Mouse (Mus musculus): ENCODE data around the gene Klk12.
A peak's percentile ranks its signal among the peaks of the same experiment; 100 is the strongest.

Gene Klk12

DNA sequence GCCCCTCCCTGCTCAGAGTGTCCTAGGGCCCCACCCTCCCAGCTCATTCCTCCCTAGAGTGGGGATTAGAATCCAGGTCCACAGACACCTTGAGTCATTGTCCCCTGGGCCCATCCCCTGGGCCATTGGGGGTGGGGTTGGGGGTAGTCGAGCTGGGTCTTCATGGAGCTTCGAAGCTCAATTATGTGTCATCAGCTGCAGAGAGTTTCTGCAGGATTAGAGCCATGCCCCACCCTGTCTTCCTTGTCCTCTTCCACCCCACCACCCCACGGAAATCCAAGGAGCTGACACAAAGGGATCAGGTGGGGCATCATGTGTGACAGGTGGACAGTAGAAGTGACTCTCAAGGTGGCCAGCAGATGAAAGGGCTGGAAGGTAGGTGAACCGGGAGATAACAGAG, at the start of gene Klk12:
Gene Klk12, plus strand, starts transcription at position 301 of the 400 bp plus-strand sequence.
- DNase-seq (ENCODE audit: low spot score), result no peak

DNA sequence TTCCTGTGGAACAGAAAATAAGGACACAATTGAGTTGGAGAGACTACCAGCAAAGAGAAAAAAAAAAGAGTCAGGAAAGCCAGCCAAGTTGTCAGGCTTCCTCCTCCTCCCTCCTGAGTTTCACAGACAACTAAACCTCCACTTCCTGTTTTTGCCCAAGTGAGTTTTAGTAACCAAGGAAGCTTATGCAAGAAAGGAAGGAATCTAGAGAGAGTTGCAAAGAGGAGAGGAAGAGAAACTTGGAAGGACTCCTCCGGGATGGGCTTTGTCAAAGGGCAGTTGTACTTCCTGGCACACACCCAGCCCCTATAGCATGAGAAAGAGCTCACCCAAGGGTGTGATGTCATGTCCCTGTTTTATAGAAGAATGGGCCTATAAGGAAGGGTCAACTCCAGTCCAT, 20.9 kb upstream of the Klk12 start:
- no peak for DNase-seq (ENCODE audit: low spot score)

GRCm38 (mm10) chr7:43752806-43753205, 15.9 kb upstream of the Klk12 start:
- DNase-seq (ENCODE audit: low spot score), result no peak

DNA sequence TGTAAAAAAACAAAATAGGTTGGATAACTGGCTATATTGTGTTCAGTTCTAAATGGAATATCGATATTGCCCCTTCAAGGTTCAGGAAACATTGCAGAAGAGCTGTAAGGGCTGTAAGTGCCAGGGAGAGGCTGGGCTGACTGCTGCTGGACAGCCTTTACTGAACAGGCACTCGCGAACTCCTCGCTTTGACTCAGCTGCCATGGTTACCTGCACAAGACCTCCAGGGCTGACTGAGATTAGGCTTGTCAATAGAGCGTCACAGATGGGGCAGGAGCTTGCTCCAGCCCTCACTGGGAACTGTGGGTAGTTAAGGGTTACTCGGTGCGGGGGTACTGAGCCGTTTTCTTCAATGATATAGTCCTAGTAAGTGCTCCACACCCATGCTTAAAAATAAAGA, 2.2 kb upstream of the Klk12 start:
- no peak for DNase-seq (ENCODE audit: low spot score)

DNA sequence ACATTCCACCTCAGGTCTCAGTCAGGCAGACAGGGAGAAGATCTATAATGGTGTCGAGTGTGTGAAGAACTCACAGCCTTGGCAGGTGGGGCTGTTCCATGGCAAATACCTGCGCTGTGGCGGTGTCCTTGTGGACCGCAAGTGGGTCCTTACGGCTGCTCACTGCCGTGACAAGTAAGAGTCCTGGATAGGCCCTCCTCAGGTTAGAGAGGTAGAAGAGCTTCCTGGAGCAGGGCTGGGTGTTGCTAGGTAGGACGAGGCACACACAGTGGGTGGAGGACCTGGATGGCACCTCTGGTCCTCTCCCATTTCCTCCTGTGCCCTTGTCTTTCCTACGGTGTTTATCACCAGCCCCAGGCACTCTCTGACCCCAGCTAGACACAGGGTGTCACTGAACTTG, 939 bp downstream of the Klk12 start:
- DNase-seq (ENCODE audit: low spot score), result no peak

DNA sequence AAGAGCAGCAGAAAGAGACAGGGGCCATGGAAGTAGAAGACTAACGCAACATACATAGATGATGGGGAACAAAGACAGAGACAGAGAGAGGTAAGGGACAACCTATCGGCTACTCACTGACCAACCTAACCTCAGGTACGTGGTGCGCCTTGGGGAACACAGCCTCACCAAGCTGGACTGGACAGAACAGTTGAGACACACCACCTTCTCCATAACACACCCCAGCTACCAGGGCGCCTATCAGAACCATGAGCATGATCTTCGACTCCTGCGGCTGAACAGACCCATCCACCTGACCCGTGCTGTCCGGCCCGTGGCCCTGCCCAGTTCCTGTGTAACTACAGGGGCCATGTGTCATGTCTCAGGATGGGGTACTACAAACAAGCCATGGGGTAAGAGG, 2.0 kb downstream of the Klk12 start:
- DNase-seq (ENCODE audit: low spot score), result no peak

GRCm38 (mm10) chr7:43771916-43772315, 3.2 kb downstream of the Klk12 start:
- DNase-seq (ENCODE audit: low spot score), result no peak

DNA sequence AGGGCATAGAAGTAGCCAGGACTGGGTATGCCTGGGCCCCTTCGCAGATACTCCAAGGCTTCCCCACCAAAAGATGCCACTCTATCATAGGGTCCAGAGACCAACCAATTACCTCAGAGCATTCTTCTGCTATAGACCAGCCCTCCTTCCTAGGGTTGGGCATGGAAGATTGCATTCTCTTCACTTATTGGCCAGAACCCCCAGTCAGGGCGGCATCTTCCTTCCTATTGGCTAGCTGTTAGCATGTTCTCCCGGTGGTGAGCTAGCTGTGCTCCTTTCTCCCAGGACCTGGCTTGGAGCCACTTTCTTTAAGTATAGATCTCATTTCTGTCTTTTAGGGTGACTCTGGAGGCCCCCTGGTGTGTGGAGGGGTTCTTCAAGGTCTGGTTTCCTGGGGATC, 4.2 kb downstream of the Klk12 start:
- DNase-seq (ENCODE audit: low spot score), result no peak

- no peak for DNase-seq (ENCODE audit: low spot score)
These were observed 5.7 kb downstream of the Klk12 start, which contains the start of gene Klk11 for GRCm38 (mm10) chr7:43774364-43774763. Gene Klk11 (plus strand): TSS chr7:43774604.

- DNase-seq (ENCODE audit: low spot score), result no peak
These were observed 6.1 kb downstream of the Klk12 start for GRCm38 (mm10) chr7:43774802-43775201.

- DNase-seq (ENCODE audit: low spot score), result no peak
These were observed 6.8 kb downstream of the Klk12 start for GRCm38 (mm10) chr7:43775311-43776057.

DNA sequence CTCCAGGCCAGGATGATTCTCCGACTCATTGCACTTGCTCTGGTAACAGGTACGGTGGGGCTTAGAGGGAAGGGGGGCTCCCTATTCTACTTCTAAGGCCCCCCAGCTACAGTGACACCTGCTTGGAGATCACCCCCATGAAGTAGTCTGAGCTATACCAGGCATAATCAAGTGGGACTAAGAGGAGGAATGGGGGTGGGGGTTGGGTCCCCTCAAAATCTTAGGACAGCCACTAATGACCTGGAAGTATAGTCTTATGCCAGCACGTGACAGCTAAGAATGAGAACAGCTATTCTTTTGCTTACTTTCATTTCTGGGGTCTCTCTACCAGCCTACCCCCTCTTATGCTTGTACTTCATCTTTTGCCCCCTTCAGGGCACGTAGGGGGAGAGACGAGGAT, 7.8 kb downstream of the Klk12 start:
- DNase-seq (ENCODE audit: low spot score), result no peak

- no peak for DNase-seq (ENCODE audit: low spot score)
These were observed 8.7 kb downstream of the Klk12 start for GRCm38 (mm10) chr7:43777423-43777822.

DNA sequence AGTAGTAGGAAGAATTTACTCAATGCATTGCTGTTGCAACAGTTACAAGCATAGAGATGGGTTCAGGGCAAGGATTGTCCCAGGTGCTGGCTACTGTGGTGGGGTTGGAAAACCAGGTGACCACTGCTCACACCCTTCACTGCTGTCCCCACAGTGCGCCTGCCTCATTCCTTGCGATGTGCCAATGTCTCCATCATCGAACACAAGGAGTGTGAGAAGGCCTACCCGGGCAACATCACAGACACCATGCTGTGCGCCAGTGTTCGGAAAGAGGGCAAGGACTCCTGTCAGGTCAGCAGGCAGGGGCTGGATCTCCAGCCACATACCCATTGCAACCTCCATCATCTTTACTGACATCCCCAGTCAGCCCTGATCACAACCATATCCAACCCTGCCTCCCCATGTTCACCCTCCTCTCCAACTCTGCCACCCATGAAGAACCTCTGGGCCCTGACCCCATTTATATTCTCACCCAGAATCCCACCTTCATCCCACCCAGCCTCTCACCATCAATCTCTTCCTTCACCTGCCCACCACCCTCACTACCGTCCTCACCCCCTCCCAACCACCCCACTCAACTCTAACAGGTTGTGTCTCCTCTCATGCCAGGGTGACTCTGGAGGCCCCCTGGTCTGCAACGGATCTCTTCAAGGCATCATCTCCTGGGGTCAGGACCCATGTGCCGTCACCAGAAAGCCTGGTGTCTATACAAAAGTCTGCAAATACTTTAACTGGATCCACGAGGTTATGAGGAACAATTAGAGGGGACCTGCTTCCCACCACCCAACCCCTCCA, 9.7 kb downstream of the Klk12 start:
- DNase-seq (ENCODE audit: low spot score), result no peak

- no peak for DNase-seq (ENCODE audit: low spot score)
These were observed 11.5 kb downstream of the Klk12 start for GRCm38 (mm10) chr7:43780241-43780640.

- no peak for DNase-seq (ENCODE audit: low spot score)
These were observed 12.0 kb downstream of the Klk12 start, which contains the start of gene Klk10 for GRCm38 (mm10) chr7:43780746-43781145. Gene Klk10 (plus strand): TSS chr7:43781035.

- DNase-seq (ENCODE audit: low spot score), result no peak
These were observed 12.8 kb downstream of the Klk12 start for GRCm38 (mm10) chr7:43781541-43781940.

DNA sequence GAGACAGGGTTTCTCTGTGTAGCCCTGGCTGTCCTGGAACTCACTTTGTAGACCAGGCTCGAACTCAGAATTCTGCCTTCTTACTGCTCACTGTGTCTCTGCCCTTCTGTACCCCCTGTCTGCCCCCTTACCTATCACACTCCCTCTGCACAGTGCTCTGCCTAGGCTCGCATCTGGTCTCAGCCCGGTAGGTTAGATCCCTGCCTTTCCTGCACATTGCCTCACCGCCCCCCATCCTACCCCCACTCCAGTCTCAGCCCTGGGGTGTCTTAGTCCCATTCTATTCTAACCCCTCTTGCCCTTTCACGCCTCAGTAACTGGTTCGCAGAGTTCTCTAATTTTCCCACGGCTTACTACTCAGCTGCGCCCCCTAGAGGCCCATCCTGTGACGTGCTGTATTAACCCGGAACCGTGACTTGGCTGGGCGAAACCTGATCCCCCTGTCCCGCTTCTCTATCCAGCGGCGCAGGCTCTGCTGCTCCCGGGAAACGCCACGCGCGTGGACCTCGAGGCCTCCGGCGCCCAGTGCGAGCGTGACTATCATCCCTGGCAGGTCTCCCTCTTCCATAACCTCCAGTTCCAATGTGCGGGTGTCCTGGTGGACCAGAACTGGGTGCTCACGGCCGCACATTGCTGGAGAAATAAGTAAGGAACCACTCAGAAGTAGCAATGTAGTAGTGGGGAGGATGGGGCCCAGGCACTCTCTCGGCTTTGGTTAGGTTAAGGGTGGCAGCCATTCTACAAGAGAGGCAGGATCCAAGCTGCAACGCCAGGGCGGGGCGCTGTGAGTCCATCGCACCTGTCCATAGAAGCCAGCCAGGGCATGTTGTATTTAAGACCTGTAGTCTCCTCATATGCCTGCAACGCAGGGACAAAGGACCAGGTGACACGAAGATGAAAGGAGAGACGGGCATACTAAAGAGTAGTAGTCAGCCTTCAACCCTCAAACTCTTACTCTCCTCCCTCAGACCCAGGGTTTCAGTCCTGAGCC, 13.9 kb downstream of the Klk12 start:
- DNase-seq (ENCODE audit: low spot score), result peak; percentile 51

DNA sequence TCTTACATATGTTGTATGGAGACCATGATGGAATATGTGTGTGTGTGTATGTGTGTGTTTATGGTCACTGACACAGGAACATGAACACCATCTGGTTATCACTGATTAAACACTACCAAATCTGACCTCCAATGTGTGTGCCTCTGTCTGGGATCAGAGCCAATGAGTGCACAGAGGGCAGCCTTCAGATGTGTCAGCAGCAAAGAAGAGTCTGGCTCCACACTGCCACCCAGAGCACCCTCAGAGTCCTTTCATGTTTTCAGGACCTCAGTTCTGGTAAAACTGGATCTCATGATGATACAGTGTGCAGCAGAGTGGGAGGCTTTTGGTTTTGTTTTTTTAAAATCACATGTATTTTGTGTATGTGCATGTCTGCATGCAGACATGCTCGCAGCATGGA, 16.6 kb downstream of the Klk12 start:
- DNase-seq (ENCODE audit: low spot score), result no peak

GRCm38 (mm10) chr7:43788096-43788495, 19.4 kb downstream of the Klk12 start:
- no peak for DNase-seq (ENCODE audit: low spot score)

- no peak for DNase-seq (ENCODE audit: low spot score)
These were observed 20.6 kb downstream of the Klk12 start for GRCm38 (mm10) chr7:43789295-43789694.

- DNase-seq (ENCODE audit: low spot score), result no peak
These were observed 22.9 kb downstream of the Klk12 start, which contains the start of gene Klk9 for GRCm38 (mm10) chr7:43791591-43791990. Gene Klk9 (plus strand): TSS chr7:43791891.
